Mouse (Mus musculus): ENCODE results near the gene Hbp1. TPM values are rescaled to one million over a fixed set of nuclear protein-coding genes. Genes with fewer than 3 reads are reported as not detected.

The Hbp1 gene
- polyA plus RNA-seq, 1 experiment, result 27.3 TPM

- no peak overlapping the region; the same call in 1 of the 2 replicates for H3K27ac ChIP-seq (ENCODE audit: control insufficient read depth, insufficient read depth, low read depth, low read length)
- H3K4me3 ChIP-seq (ENCODE audit: control insufficient read depth, low read depth, low read length), result no peak overlapping the region
- H3K36me3 ChIP-seq (ENCODE audit: control insufficient read depth, insufficient read depth, low read length), result no peaks in the 10 kb centered on the region
- H3K4me1 ChIP-seq (ENCODE audit: control insufficient read depth, insufficient read depth, low read length), result no peaks in the 10 kb centered on the region
- H3K27me3 ChIP-seq (ENCODE audit: control insufficient read depth, insufficient read depth, low read length), result no peaks in the 10 kb centered on the region
- TF ChIP-seq CTCF (IDR thresholded peaks at IDR 0.05; ENCODE audit: control insufficient read depth, insufficient read depth, insufficient replicate concordance, low read depth, low read length) (no peak), POLR2A (IDR thresholded peaks at IDR 0.05; ENCODE audit: control insufficient read depth, low read depth, low read length) (no peak)
Observed at GRCm38 (mm10) chr12:31955843-31956242, 5.5 kb upstream of the Hbp1 start.

- no peaks in the 10 kb centered on the region for H3K4me1 ChIP-seq (ENCODE audit: control insufficient read depth, insufficient read depth, low read length)
- no peaks in the 10 kb centered on the region for H3K27me3 ChIP-seq (ENCODE audit: control insufficient read depth, insufficient read depth, low read length)
- H3K4me3 ChIP-seq (ENCODE audit: control insufficient read depth, low read depth, low read length), result peak overlapping the region; percentile 91
- TF ChIP-seq POLR2A (IDR thresholded peaks at IDR 0.05; ENCODE audit: control insufficient read depth, low read depth, low read length) (peak; percentile 41; the same call in 1 of the 2 replicates), CTCF (IDR thresholded peaks at IDR 0.05; ENCODE audit: control insufficient read depth, insufficient read depth, insufficient replicate concordance, low read depth, low read length) (no peak)
- peak overlapping the region; percentile 91 for H3K27ac ChIP-seq (ENCODE audit: control insufficient read depth, insufficient read depth, low read depth, low read length)
- no peaks in the 10 kb centered on the region for H3K36me3 ChIP-seq (ENCODE audit: control insufficient read depth, insufficient read depth, low read length)
Observed at GRCm38 (mm10) chr12:31950659-31951031, 310 bp upstream of the Hbp1 start.

- Histone ChIP-seq H3K27me3 (ENCODE audit: control insufficient read depth, insufficient read depth, low read length) (no peaks in the 10 kb centered on the region), H3K4me3 (ENCODE audit: control insufficient read depth, low read depth, low read length) (peak overlapping the region; percentile 91), H3K36me3 (ENCODE audit: control insufficient read depth, insufficient read depth, low read length) (no peaks in the 10 kb centered on the region), H3K27ac (ENCODE audit: control insufficient read depth, insufficient read depth, low read depth, low read length) (peak overlapping the region; percentile 92), H3K4me1 (ENCODE audit: control insufficient read depth, insufficient read depth, low read length) (no peaks in the 10 kb centered on the region)
- TF ChIP-seq CTCF (IDR thresholded peaks at IDR 0.05; ENCODE audit: control insufficient read depth, insufficient read depth, insufficient replicate concordance, low read depth, low read length) (no peak), POLR2A (IDR thresholded peaks at IDR 0.05; ENCODE audit: control insufficient read depth, low read depth, low read length) (peak; percentile 79)
Observed at GRCm38 (mm10) chr12:31949193-31949741, 1.1 kb downstream of the Hbp1 start.

GRCm38 (mm10) chr12:31948101-31949000 lies 2.0 kb downstream of the Hbp1 start:
- peak overlapping the region; percentile 91; the same call in 1 of the 2 replicates for H3K4me3 ChIP-seq (ENCODE audit: control insufficient read depth, low read depth, low read length)

GRCm38 (mm10) chr12:31947476-31947875 lies 2.9 kb downstream of the Hbp1 start:
- Histone ChIP-seq H3K4me1 (ENCODE audit: control insufficient read depth, insufficient read depth, low read length) (no peaks in the 10 kb centered on the region), H3K27ac (ENCODE audit: control insufficient read depth, insufficient read depth, low read depth, low read length) (no peak overlapping the region), H3K36me3 (ENCODE audit: control insufficient read depth, insufficient read depth, low read length) (no peaks in the 10 kb centered on the region), H3K27me3 (ENCODE audit: control insufficient read depth, insufficient read depth, low read length) (no peaks in the 10 kb centered on the region), H3K4me3 (ENCODE audit: control insufficient read depth, low read depth, low read length) (no peak overlapping the region; the same call in 1 of the 2 replicates)
- TF ChIP-seq POLR2A (IDR thresholded peaks at IDR 0.05; ENCODE audit: control insufficient read depth, low read depth, low read length) (no peak), CTCF (IDR thresholded peaks at IDR 0.05; ENCODE audit: control insufficient read depth, insufficient read depth, insufficient replicate concordance, low read depth, low read length) (no peak)

More at GRCm38 (mm10) chr12:31948101-31949000, 2.0 kb downstream of the Hbp1 start:
- peak overlapping the region; percentile 92; the same call in 1 of the 2 replicates for H3K27ac ChIP-seq (ENCODE audit: control insufficient read depth, insufficient read depth, low read depth, low read length)
- no peaks in the 10 kb centered on the region for H3K27me3 ChIP-seq (ENCODE audit: control insufficient read depth, insufficient read depth, low read length)
- TF ChIP-seq CTCF (IDR thresholded peaks at IDR 0.05; ENCODE audit: control insufficient read depth, insufficient read depth, insufficient replicate concordance, low read depth, low read length), result no peak
- TF ChIP-seq POLR2A (IDR thresholded peaks at IDR 0.05; ENCODE audit: control insufficient read depth, low read depth, low read length), result no peak
- H3K36me3 ChIP-seq (ENCODE audit: control insufficient read depth, insufficient read depth, low read length), result no peaks in the 10 kb centered on the region
- no peaks in the 10 kb centered on the region for H3K4me1 ChIP-seq (ENCODE audit: control insufficient read depth, insufficient read depth, low read length)

- no peak overlapping the region for H3K27ac ChIP-seq (ENCODE audit: control insufficient read depth, insufficient read depth, low read depth, low read length)
- no peak overlapping the region for H3K4me3 ChIP-seq (ENCODE audit: control insufficient read depth, low read depth, low read length)
- H3K27me3 ChIP-seq (ENCODE audit: control insufficient read depth, insufficient read depth, low read length), result no peaks in the 10 kb centered on the region
- TF ChIP-seq POLR2A (IDR thresholded peaks at IDR 0.05; ENCODE audit: control insufficient read depth, low read depth, low read length), result no peak
- no peak for TF ChIP-seq CTCF (IDR thresholded peaks at IDR 0.05; ENCODE audit: control insufficient read depth, insufficient read depth, insufficient replicate concordance, low read depth, low read length)
- H3K36me3 ChIP-seq (ENCODE audit: control insufficient read depth, insufficient read depth, low read length), result peaks cover under 1% of the 10 kb centered on the region; the same call in 1 of the 2 replicates
- no peaks in the 10 kb centered on the region for H3K4me1 ChIP-seq (ENCODE audit: control insufficient read depth, insufficient read depth, low read length)
Observed at GRCm38 (mm10) chr12:31944405-31944804, 5.9 kb downstream of the Hbp1 start.

- Histone ChIP-seq H3K4me1 (ENCODE audit: control insufficient read depth, insufficient read depth, low read length) (no peaks in the 10 kb centered on the region), H3K27ac (ENCODE audit: control insufficient read depth, insufficient read depth, low read depth, low read length) (no peak overlapping the region), H3K27me3 (ENCODE audit: control insufficient read depth, insufficient read depth, low read length) (no peaks in the 10 kb centered on the region), H3K4me3 (ENCODE audit: control insufficient read depth, low read depth, low read length) (no peak overlapping the region), H3K36me3 (ENCODE audit: control insufficient read depth, insufficient read depth, low read length) (peaks cover 2% of the 10 kb centered on the region; the same call in 1 of the 2 replicates)
- no peak for TF ChIP-seq POLR2A (IDR thresholded peaks at IDR 0.05; ENCODE audit: control insufficient read depth, low read depth, low read length)
- TF ChIP-seq CTCF (IDR thresholded peaks at IDR 0.05; ENCODE audit: control insufficient read depth, insufficient read depth, insufficient replicate concordance, low read depth, low read length), result no peak
Observed at GRCm38 (mm10) chr12:31943020-31943654, 7.2 kb downstream of the Hbp1 start.

Measured in testis, adult 2 months (tissue).